Mouse (Mus musculus) liver, postnatal 0 days (tissue): ENCODE data around the gene Prss33. TPM values are rescaled to one million over a fixed set of nuclear protein-coding genes. Genes with fewer than 3 reads are reported as not detected.

Source experiments
- ATAC-seq: fragments of 200-750 bp; cut with Nextera tagmentation; 2 replicates; pipeline ENCODE4 v1.8.0; 2017; ENCODE audit warnings: mild to moderate bottlenecking, moderate library complexity
- DNase-seq: peaks from one replicate; pipeline ENCODE4 v3.0.0-alpha.2; 2016
- H3K27ac ChIP-seq: fragments of 300-500 bp; sonication (generic); 2 replicates; pipeline ENCODE4 v1.5.1; 2014; ENCODE audit warnings: antibody characterized with exemption, moderate library complexity, mild to moderate bottlenecking, low read depth
- H3K27me3 ChIP-seq: fragments of 300-500 bp; sonication (generic); 2 replicates; pipeline ENCODE4 v1.6.1; 2014; ENCODE audit warnings: low read length, control low read depth, mixed read lengths; ENCODE audit not compliant: insufficient read depth
- H3K36me3 ChIP-seq: fragments of 300-500 bp; sonication (generic); replicated peaks from 2 replicates; pipeline ENCODE4 v1.6.1; 2014; ENCODE audit warnings: mild to moderate bottlenecking, control low read depth, low read length, moderate library complexity, mixed read lengths; ENCODE audit not compliant: insufficient read depth
- H3K4me1 ChIP-seq: fragments of 300-500 bp; sonication (generic); 2 replicates; pipeline ENCODE4 v1.6.1; 2014; ENCODE audit warnings: antibody characterized with exemption, mild to moderate bottlenecking, control low read depth; ENCODE audit not compliant: insufficient read depth
- H3K4me2 ChIP-seq: fragments of 300-500 bp; sonication (generic); 2 replicates; pipeline ENCODE4 v1.6.1; 2014; ENCODE audit warnings: low read depth, mild to moderate bottlenecking, low read length, moderate library complexity, mixed read lengths
- H3K4me3 ChIP-seq: fragments of 300-500 bp; sonication (generic); 2 replicates; pipeline ENCODE4 v1.5.1; 2014; ENCODE audit warnings: low read depth, low read length
- H3K9ac ChIP-seq: fragments of 300-500 bp; sonication (generic); replicated peaks from 2 replicates; pipeline ENCODE4 v1.6.1; 2014; ENCODE audit warnings: mild to moderate bottlenecking, moderate library complexity
- H3K9me3 ChIP-seq: fragments of 300-500 bp; sonication (generic); 2 replicates; pipeline ENCODE4 v1.6.1; 2016; ENCODE audit warnings: mild to moderate bottlenecking, control low read depth, low read length, mixed read lengths
- CTCF ChIP-seq: sonication (generic); IDR thresholded peaks from 2 replicates; pipeline ENCODE4 v1.5.1; 2016; ENCODE audit warnings: antibody characterized with exemption, low read depth
- EP300 ChIP-seq: IDR thresholded peaks from 2 replicates; pipeline ENCODE4 v1.6.1; 2016; ENCODE audit warnings: antibody characterized with exemption, low read depth, mild to moderate bottlenecking
- microRNA-seq: library from miRNA; unstranded; fragments of <30 nt; microRNA quantifications from one replicate; pipeline ENCODE4, GENCODE M21; 2016
- polyA plus RNA-seq: library from polyadenylated mRNA; unstranded; fragments of >200 nt; fragmentation: Nextera tagmentation; extraction: Ambion mirVana; gene quantifications from 2 replicates; pipeline ENCODE4 v1.2.1, GENCODE M21; 2015

Gene Prss33
- polyA plus RNA-seq, 1 experiment from 2014 or later, result not detected

GRCm38 (mm10) chr17:23783352-23783751, 52.5 kb downstream of the Prss33 start:
- Histone ChIP-seq H3K4me3 (no peak overlapping the region), H3K9me3 (no peaks in the 10 kb centered on the region), H3K27me3 (0 out of 2 replicates have a peak, but pooled peaks cover 3% of the 10 kb centered on the region), H3K36me3 (no peaks in the 10 kb centered on the region), H3K27ac (no peak overlapping the region), H3K4me2 (no peak overlapping the region), H3K4me1 (peaks cover 13% of the 10 kb centered on the region), H3K9ac (no peak overlapping the region)
- no peak for ATAC-seq
- no peak for DNase-seq
- TF ChIP-seq CTCF, result no peak
- no peak for TF ChIP-seq EP300

Small RNAs within 50 kb of the gene (microRNA-seq; reads per million reads assigned to microRNA genes)
- gene Mir5125, result 1.6 reads per million

Other genes starting within 250 kb of the Prss33 start
- 1.1 and 1.4 TPM in 2 replicates for gene Zfp13, start 236.6 kb downstream of the Prss33 start, polyA plus RNA-seq
- not detected in 2 replicates for gene Zscan10, start 235.2 kb downstream of the Prss33 start, polyA plus RNA-seq
- gene Mmp25, start 190.8 kb downstream of the Prss33 start, polyA plus RNA-seq, result 0.49 and 0.67 TPM in 2 replicates
- 0.05 and 0.31 TPM in 2 replicates for gene Bicdl2, start 175.6 kb downstream of the Prss33 start, polyA plus RNA-seq
- gene Hcfc1r1, start 162.5 kb downstream of the Prss33 start, polyA plus RNA-seq, result 26.6 and 28.6 TPM in 2 replicates
- 8.5 and 10.3 TPM in 2 replicates for gene Thoc6, start 162.2 kb downstream of the Prss33 start, polyA plus RNA-seq
- gene Tnfrsf12a, start 158.6 kb downstream of the Prss33 start, polyA plus RNA-seq, result 28.1 and 29.7 TPM in 2 replicates
- gene Cldn6, start 156.8 kb downstream of the Prss33 start, polyA plus RNA-seq, result 0.94 and 1.3 TPM in 2 replicates
- 0.09 and 0.12 TPM in 2 replicates for gene Cldn9, start 152.0 kb downstream of the Prss33 start, polyA plus RNA-seq
- gene 1520401A03Rik, start 113.3 kb downstream of the Prss33 start, polyA plus RNA-seq, result not detected in 2 replicates
- gene Pkmyt1, start 109.7 kb downstream of the Prss33 start, polyA plus RNA-seq, result 12.5 and 13.9 TPM in 2 replicates
- 4.0 and 4.3 TPM in 2 replicates for gene Paqr4, start 95.2 kb downstream of the Prss33 start, polyA plus RNA-seq
- not detected in 2 replicates for gene Kremen2, start 90.2 kb downstream of the Prss33 start, polyA plus RNA-seq
- 11.9 TPM in 2 replicates for gene Flywch1, start 64.5 kb downstream of the Prss33 start, polyA plus RNA-seq
- gene Flywch2, start 50.0 kb downstream of the Prss33 start, polyA plus RNA-seq, result 2.3 and 2.4 TPM in 2 replicates
- gene Srrm2, start 45.5 kb downstream of the Prss33 start, polyA plus RNA-seq, result 132 and 137 TPM in 2 replicates
- 458 and 460 TPM in 2 replicates for gene Elob, start 6.9 kb downstream of the Prss33 start, polyA plus RNA-seq
- gene Prss32, start 7.8 kb upstream of the Prss33 start, polyA plus RNA-seq, result not detected in 2 replicates
- 0.06 and 0.25 TPM in 2 replicates for gene Prss41, start 8.1 kb upstream of the Prss33 start, polyA plus RNA-seq
- gene Prss21, start 32.0 kb upstream of the Prss33 start, polyA plus RNA-seq, result not detected in 2 replicates
- not detected in 2 replicates for gene Dcpp1, start 44.8 kb upstream of the Prss33 start, polyA plus RNA-seq
- not detected in 2 replicates for gene Dcpp2, start 44.8 kb upstream of the Prss33 start, polyA plus RNA-seq
- gene Dcpp3, start 81.4 kb upstream of the Prss33 start, polyA plus RNA-seq, result not detected in 2 replicates
- gene Sbp, start 105.6 kb upstream of the Prss33 start, polyA plus RNA-seq, result not detected in 2 replicates
- not detected in 2 replicates for gene Sbpl, start 119.2 kb upstream of the Prss33 start, polyA plus RNA-seq
- 0.09 and 0.14 TPM in 2 replicates for gene Prss30, start 144.5 kb upstream of the Prss33 start, polyA plus RNA-seq
- not detected in 2 replicates for gene Prss22, start 162.0 kb upstream of the Prss33 start, polyA plus RNA-seq
- not detected in 2 replicates for gene Prss27, start 202.1 kb upstream of the Prss33 start, polyA plus RNA-seq
- gene Kctd5, start 237.4 kb upstream of the Prss33 start, polyA plus RNA-seq, result 6.8 and 7.7 TPM in 2 replicates